Mouse (Mus musculus) midbrain, embryonic 14.5 days (tissue): ENCODE results near the gene Rps21. TPM values are rescaled to one million over a fixed set of nuclear protein-coding genes. Genes with fewer than 3 reads are reported as not detected.
A peak's percentile ranks its signal among the peaks of the same experiment; 100 is the strongest.
"Not testable (repeated sequence)": the region's sequence is repeated elsewhere in the genome, so short reads cannot be mapped to it uniquely, and the experiment has no call there.

Experiments
- ATAC-seq: fragments of 200-750 bp; cut with Nextera tagmentation; 2 replicates; pipeline ENCODE4 v1.8.0; 2017; ENCODE audit warnings: moderate number of reproducible peaks, moderate library complexity; ENCODE audit not compliant: low FRiP score, low TSS enrichment
- DNase-seq: peaks from one replicate; pipeline ENCODE4 v3.0.0-alpha.2; 2015
- H3K27ac ChIP-seq: fragments of 300-500 bp; sonication (generic); replicated peaks from 2 replicates; pipeline ENCODE4 v1.5.1; 2014; ENCODE audit warnings: mild to moderate bottlenecking, low read depth, low read length, moderate library complexity
- H3K27me3 ChIP-seq: fragments of 300-500 bp; sonication (generic); 2 replicates; pipeline ENCODE4 v1.6.1; 2014; ENCODE audit warnings: low read length, control low read depth, mixed read lengths; ENCODE audit not compliant: control insufficient read depth, insufficient read depth
- H3K36me3 ChIP-seq: fragments of 300-500 bp; sonication (generic); 2 replicates; pipeline ENCODE4 v1.6.1; 2014; ENCODE audit warnings: low read length, control low read depth; ENCODE audit not compliant: control insufficient read depth, insufficient read depth
- H3K4me1 ChIP-seq: fragments of 300-500 bp; sonication (generic); 2 replicates; pipeline ENCODE4 v1.6.1; 2014; ENCODE audit warnings: mild to moderate bottlenecking, antibody characterized with exemption, low read length, control low read depth; ENCODE audit not compliant: control insufficient read depth, insufficient read depth
- H3K4me2 ChIP-seq: fragments of 300-500 bp; sonication (generic); 2 replicates; pipeline ENCODE4 v1.6.1; 2014; ENCODE audit warnings: mild to moderate bottlenecking, low read length, moderate library complexity
- H3K4me3 ChIP-seq: fragments of 300-500 bp; sonication (generic); replicated peaks from 2 replicates; pipeline ENCODE4 v1.5.1; 2014; ENCODE audit warnings: low read depth, low read length
- H3K9ac ChIP-seq: fragments of 300-500 bp; sonication (generic); replicated peaks from 2 replicates; pipeline ENCODE4 v1.6.1; 2014; ENCODE audit warnings: mild to moderate bottlenecking, low read length, moderate library complexity
- H3K9me3 ChIP-seq: fragments of 300-500 bp; sonication (generic); 2 replicates; pipeline ENCODE4 v1.6.1; 2016; ENCODE audit warnings: low read length, control low read depth, mixed read lengths; ENCODE audit not compliant: control insufficient read depth
- WGBS: fragments of 180-500 bp; shearing (Covaris S2); extraction: QIAGEN DNeasy Blood & Tissue Kit; methylation state at CpG from one replicate; pipeline ENCODE4 v1.1.7; 2014; 5-methylcytosine and 5-hydroxymethylcytosine counted together
- polyA plus RNA-seq: library from polyadenylated mRNA; unstranded; fragments of >200 nt; fragmentation: Nextera tagmentation; extraction: Ambion mirVana; gene quantifications from 2 replicates; pipeline ENCODE4 v1.2.1, GENCODE M21; 2014

The Rps21 gene
- polyA plus RNA-seq, 1 experiment from 2014 or later: 409 TPM

DNA sequence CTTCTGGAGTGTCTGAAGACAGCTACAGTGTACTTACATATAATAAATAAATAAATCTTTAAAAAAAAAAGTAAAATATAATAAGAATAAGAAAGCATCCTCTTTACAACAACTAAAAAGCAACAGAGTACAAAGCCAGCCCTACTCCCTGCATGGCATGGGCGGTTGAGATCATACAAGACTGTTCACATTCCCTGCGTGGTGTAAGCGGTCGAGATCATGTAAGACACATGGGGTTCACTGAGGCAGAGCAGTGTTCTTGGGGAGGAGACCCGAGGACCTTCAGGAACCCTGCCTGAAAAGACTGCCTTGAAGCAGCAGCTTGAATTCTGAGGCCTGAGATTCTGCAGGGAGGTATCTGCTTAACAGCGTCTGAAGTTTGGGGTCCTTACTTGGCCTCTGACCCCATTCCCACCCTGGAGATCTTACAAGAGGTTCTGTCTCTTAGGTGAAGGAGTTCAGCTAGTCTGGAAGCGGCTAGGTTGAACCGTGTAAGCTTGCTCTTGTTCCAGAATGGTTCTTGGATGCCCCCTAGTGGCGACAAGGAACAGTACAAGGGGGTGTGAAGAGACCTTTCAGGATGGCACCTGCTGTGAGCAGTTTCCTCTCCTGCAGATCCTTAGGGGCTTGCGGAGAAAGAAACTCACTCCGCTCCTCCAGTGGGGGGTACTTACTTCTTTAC lies 6.1 kb upstream of the Rps21 start:
- 29% methylated on average over 11 of the region's 11 CpGs for WGBS
- H3K4me2 ChIP-seq: peak overlapping the region; percentile 8; the same call in 1 of the 2 replicates
- H3K27me3 ChIP-seq: no peaks in the 10 kb centered on the region
- H3K27ac ChIP-seq: no peak overlapping the region
- 0 out of 2 replicates have a peak, but pooled peaks cover 4% of the 10 kb centered on the region for H3K4me1 ChIP-seq
- DNase-seq (peak; percentile 94), ATAC-seq (peak; percentile 88)
- no peaks in the 10 kb centered on the region for H3K36me3 ChIP-seq
- H3K9me3 ChIP-seq: no peaks in the 10 kb centered on the region
- no peak overlapping the region for H3K9ac ChIP-seq
- no peak overlapping the region for H3K4me3 ChIP-seq

DNA sequence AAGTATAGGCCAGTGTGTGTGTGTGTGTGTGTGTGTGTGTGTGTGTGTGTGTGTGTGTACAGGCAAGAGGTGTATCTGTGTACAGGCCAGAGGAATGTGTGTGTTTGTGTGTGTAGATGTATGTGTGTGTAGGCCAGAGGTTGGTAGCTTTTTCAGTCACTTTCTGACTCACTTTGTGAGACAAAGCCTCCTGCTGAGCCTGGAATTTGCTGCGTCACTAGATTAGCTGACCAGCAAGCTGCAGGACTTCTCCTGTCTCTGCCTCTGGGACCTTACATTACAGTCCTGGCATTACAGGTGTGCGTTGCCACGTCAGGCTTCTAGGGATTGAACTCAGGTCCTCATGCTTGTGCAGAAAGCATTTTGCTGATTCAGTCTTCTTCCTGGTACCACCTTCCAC lies 5.3 kb upstream of the Rps21 start:
- 39% methylated on average over 3 of the region's 3 CpGs for WGBS
- no peaks in the 10 kb centered on the region for H3K9me3 ChIP-seq
- DNase-seq: no peak
- H3K36me3 ChIP-seq: no peaks in the 10 kb centered on the region
- no peak overlapping the region for H3K9ac ChIP-seq
- H3K4me3 ChIP-seq: no peak overlapping the region
- no peak overlapping the region for H3K4me2 ChIP-seq
- ATAC-seq: no peak
- H3K4me1 ChIP-seq: 0 out of 2 replicates have a peak, but pooled peaks cover 9% of the 10 kb centered on the region
- H3K27ac ChIP-seq: no peak overlapping the region
- H3K27me3 ChIP-seq: no peaks in the 10 kb centered on the region

DNA sequence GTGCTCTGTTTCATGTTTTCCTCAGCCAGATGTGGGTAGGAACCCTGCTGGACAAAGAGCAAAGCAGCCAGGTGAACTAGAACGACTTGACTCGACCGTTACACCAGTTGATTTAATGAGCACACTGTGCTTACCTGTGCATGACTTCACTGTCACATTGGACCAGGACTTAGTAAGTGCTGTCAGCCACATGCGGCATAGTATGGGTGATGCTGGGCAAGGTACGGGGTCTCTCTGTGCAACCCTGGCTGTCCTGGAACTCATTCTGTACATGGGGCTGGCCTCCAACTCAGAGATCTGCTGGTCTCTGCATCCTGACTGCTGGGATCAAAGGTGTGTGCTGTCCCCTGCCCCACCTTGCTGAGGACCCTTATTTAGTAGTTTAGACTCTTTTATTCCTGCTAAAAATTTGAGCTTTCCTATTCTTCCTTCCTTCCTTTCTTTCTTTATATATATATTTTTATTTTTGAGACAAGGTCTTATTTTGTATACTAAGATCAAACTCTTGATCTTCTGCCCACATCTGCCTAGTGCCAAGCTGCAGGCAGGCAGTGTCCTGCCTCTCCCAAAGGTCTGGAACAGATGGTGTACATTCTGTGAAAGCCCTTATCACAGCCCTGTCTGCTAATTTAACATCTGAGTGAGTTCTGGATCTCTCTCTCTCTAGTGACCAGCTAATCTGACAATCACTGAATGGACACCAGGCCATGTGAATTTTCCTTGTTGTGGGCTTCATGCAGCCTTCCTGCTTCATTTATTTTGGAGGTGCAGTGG lies 2.6 kb upstream of the Rps21 start:
- peaks cover 12% of the 10 kb centered on the region for H3K36me3 ChIP-seq
- H3K9ac ChIP-seq: no peak overlapping the region
- no peaks in the 10 kb centered on the region for H3K9me3 ChIP-seq
- ATAC-seq: no peak
- no peak overlapping the region for H3K4me3 ChIP-seq
- H3K4me1 ChIP-seq: peaks cover 16% of the 10 kb centered on the region
- no peak overlapping the region for H3K4me2 ChIP-seq
- no peak for DNase-seq
- no peaks in the 10 kb centered on the region for H3K27me3 ChIP-seq
- WGBS: 93% methylated on average over 5 of the region's 5 CpGs
- H3K27ac ChIP-seq: no peak overlapping the region

DNA sequence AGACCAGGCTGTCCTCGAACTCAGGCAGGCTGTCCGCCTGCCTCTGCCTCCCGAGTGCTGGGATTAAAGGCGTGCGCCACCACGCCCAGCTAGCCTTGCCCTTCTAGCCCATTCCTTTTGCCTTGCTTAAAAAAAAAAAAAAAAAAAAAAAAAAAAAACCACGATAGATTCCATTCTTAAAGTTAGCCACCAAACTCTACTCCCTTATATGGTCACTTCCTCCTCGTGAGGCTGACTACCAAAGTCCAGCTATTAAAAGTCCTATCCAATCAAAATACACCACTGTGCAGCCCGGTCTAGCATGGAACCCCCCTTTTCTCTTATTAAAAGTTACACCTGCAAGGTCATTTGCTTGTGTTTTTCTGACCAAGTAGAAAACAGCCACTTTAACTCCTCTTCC lies 1.5 kb upstream of the Rps21 start:
- H3K4me3 ChIP-seq: no peak overlapping the region; the same call in 1 of the 2 replicates
- peaks cover 22% of the 10 kb centered on the region for H3K36me3 ChIP-seq
- WGBS: 88% methylated on average over 9 of the region's 9 CpGs
- ATAC-seq (no peak), DNase-seq (no peak)
- peak overlapping the region; percentile 78 for H3K4me2 ChIP-seq
- H3K27me3 ChIP-seq: no peaks in the 10 kb centered on the region
- peaks cover 16% of the 10 kb centered on the region for H3K4me1 ChIP-seq
- H3K9ac ChIP-seq: no peak overlapping the region
- H3K9me3 ChIP-seq: no peaks in the 10 kb centered on the region
- no peak overlapping the region for H3K27ac ChIP-seq

DNA sequence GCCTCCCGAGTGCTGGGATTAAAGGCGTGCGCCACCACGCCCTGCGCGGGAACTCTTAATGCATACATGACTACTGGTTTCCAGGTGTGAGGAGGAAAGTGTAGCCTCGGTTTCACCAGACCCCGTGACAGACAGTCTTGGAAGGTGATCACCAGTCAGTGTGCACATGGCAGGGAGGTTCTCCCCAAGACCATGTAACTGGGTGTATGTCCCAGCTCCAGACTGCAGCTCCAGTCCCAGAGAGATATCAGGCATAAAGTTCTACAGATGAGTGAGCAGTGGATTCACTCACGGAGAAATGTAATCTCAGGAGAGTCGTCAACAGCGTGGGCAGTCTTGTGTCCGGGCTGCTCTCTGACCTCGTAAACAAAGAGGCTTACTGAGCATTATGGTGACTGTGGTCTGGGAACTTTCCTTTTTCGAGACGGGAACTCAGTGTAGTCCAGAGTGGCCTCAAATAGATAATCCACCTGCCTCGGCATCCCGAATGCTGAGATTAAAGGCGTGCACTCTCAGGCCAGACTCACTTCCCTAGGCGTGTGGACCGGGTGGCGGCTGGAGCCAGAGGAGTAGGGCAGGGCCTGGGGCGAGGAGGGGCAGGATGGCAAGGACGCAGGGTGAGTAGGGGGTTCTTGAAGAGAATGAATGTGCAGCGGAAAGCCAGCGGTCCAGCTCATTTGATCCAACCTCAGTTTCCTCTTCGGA lies 729 bp upstream of the Rps21 start:
- H3K36me3 ChIP-seq: peaks cover 29% of the 10 kb centered on the region
- ATAC-seq (peak; percentile 62), DNase-seq (no peak)
- H3K9me3 ChIP-seq: no peaks in the 10 kb centered on the region
- H3K4me3 ChIP-seq: peak overlapping the region; percentile 76
- H3K27ac ChIP-seq: peak overlapping the region; percentile 94
- 23% methylated on average over 26 of the region's 26 CpGs for WGBS
- H3K4me1 ChIP-seq: peaks cover 16% of the 10 kb centered on the region
- no peaks in the 10 kb centered on the region for H3K27me3 ChIP-seq
- H3K9ac ChIP-seq: peak overlapping the region; percentile 80
- peak overlapping the region; percentile 78 for H3K4me2 ChIP-seq

DNA sequence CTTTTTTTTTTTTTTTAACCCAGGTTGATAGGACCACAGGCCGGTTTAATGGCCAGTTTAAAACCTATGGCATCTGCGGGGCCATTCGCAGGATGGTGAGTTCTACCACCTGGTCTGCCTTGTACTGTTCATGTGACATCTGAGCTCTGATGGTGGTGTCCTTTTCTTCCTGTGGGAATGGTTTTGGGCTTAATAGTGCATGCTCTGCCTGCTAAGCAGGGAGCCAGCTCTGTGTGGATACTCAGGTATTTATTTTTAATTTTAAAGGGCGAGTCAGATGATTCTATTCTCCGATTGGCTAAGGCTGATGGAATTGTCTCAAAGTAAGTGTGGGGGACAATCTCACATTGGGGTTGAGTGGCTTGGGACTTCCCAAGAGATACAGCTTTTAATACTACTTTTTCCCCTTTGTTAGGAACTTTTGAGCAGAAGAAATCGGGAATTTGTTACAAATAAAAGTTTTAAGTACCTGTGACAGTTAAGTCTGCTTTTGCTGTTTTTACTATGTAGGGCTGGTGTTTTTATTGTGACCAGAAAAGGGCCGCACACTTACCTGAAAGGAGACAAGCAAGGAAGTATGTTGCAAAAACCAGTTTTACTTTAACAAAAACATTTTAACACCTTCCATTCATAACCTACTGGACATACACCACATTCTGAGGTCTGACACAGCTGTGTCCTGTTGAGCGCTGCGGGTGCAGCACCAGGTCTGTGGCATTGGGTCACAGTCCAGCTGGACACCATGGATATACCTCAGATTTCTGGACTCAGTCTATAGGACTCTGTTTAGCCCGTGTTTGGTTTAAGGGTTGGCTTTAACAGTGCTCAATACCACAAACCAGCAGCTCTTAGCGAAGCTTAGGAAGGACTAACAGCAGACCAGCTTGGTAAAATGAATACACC lies 1.0 kb downstream of the Rps21 start:
- ATAC-seq: no peak
- peak overlapping the region; percentile 70 for H3K9ac ChIP-seq
- H3K27me3 ChIP-seq: no peaks in the 10 kb centered on the region
- 55% methylated on average over 11 of the region's 11 CpGs for WGBS
- H3K4me3 ChIP-seq: peak overlapping the region; percentile 76
- no peak for DNase-seq
- H3K9me3 ChIP-seq: no peaks in the 10 kb centered on the region
- peak overlapping the region; percentile 65; the same call in 1 of the 2 replicates for H3K27ac ChIP-seq
- H3K4me1 ChIP-seq: peaks cover 16% of the 10 kb centered on the region
- peaks cover 46% of the 10 kb centered on the region for H3K36me3 ChIP-seq
- peak overlapping the region; percentile 78 for H3K4me2 ChIP-seq

DNA sequence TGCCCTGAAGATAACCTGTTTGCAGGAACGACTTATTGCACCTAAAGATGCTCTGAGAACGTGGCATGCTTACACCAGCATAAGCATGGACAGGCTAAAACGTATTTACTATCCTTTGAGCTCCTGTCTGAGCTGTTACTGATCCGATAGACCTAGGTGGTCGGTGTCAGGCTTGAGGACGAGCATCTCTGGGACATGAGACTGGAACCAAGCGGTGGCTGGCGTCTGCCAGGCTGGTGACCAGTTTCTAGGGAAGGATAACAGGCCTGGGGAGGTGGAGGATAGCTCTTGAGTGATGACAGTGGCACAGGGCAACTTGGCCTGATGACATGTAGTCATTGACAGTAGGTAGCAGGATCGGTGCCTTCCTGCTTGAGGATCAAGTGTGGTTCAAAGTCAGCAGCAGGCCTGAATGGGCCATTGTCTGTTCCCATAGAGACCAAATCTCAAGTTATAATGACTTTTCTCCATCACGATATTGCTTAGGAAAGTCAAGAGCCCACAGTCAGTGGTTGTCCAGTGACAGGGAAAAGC lies 1.8 kb downstream of the Rps21 start:
- DNase-seq, H3K27ac ChIP-seq, ATAC-seq, H3K9me3 ChIP-seq, H3K9ac ChIP-seq, H3K4me2 ChIP-seq, H3K4me3 ChIP-seq, H3K27me3 ChIP-seq: not testable (repeated sequence)
- Histone ChIP-seq H3K36me3 (peaks cover 54% of the 10 kb centered on the region), H3K4me1 (peaks cover 16% of the 10 kb centered on the region)
- 79% methylated on average over 10 of the region's 10 CpGs for WGBS
